ENCODE assay signal across 9 mouse cellular contexts in the genomic region with DNA sequence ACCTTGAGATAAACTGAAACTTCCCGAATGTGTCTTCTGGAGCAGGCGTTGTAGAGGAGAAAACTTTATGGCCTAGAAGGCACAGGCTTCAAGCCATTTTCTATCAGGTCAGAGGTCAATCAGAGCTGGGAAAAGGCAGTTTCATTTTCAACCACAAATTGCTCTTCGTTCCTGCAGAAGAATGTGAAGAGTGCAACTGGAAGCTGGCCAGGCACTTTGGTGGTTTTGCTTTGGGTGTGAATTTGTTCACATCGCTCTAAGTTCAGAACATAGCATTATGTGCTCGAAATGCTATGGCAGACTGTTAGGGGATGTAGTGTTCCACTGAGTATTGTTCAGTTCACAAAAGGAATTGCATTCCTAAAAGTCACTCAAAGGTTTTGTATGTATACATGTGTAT.
DNase-seq lines count a peak whose midpoint lies in the region; ATAC-seq lines count a peak whose summit lies in the region.
"Had no signal": no experiment of that assay in that cellular context is flagged by ENCODE, and none has a peak within 500 bp of the region (broad histone marks: within the 10 kb centered on the region; RNA-seq: fewer than 3 reads in every experiment).

No protein-coding gene starts in this region.

- no peak for ATAC-seq in kidney, embryonic 14.5 days (ENCODE audit: low FRiP score, low TSS enrichment)
- ATAC-seq in embryonic facial prominence, embryonic 11.5 days (replicated peaks; ENCODE audit: insufficient number of reproducible peaks, low FRiP score, low TSS enrichment, low read depth): no peak
- 0 out of 2 replicates have a peak, but pooled peaks have one; percentile 18 for ATAC-seq in stomach, embryonic 14.5 days (ENCODE audit: insufficient number of reproducible peaks, insufficient read depth, low FRiP score, low read depth)
- no peak for ATAC-seq in hindbrain, embryonic 11.5 days (ENCODE audit: low FRiP score)

- no peaks in the 10 kb centered on the region for H3K4me1 ChIP-seq in kidney, embryonic 14.5 days (ENCODE audit: control insufficient read depth, insufficient read depth, low read length)
- no peaks in the 10 kb centered on the region for H3K4me1 ChIP-seq in embryonic facial prominence, embryonic 11.5 days (ENCODE audit: control insufficient read depth, insufficient read depth, low read length)
- H3K4me1 ChIP-seq in stomach, embryonic 14.5 days (ENCODE audit: control insufficient read depth, insufficient read depth, low read length): peaks cover 6% of the 10 kb centered on the region
- no peaks in the 10 kb centered on the region for H3K4me1 ChIP-seq in hindbrain, embryonic 11.5 days (replicated peaks; ENCODE audit: control insufficient read depth, insufficient read depth, low read length)

- no peak overlapping the region for H3K4me2 ChIP-seq in kidney, embryonic 14.5 days (replicated peaks; ENCODE audit: low read depth, low read length)
- no peak overlapping the region for H3K4me2 ChIP-seq in embryonic facial prominence, embryonic 11.5 days (ENCODE audit: low read depth, low read length)
- no peak overlapping the region for H3K4me2 ChIP-seq in stomach, embryonic 14.5 days (replicated peaks; ENCODE audit: low read depth, low read length)
- no peak overlapping the region for H3K4me2 ChIP-seq in hindbrain, embryonic 11.5 days (replicated peaks; ENCODE audit: low read depth, low read length)

- H3K4me3 ChIP-seq in kidney, embryonic 14.5 days (ENCODE audit: low read length): no peak overlapping the region
- H3K4me3 ChIP-seq in embryonic facial prominence, embryonic 11.5 days (ENCODE audit: low read depth, low read length): no peak overlapping the region
- H3K4me3 ChIP-seq in stomach, embryonic 14.5 days (ENCODE audit: low read depth, low read length): no peak overlapping the region
- H3K4me3 ChIP-seq in hindbrain, embryonic 11.5 days (ENCODE audit: low read depth, low read length): no peak overlapping the region

- no peaks in the 10 kb centered on the region for H3K27me3 ChIP-seq in kidney, embryonic 14.5 days (ENCODE audit: control insufficient read depth, insufficient read depth, low read length)
- no peaks in the 10 kb centered on the region for H3K27me3 ChIP-seq in embryonic facial prominence, embryonic 11.5 days (ENCODE audit: control insufficient read depth, insufficient read depth, low read length)
- no peaks in the 10 kb centered on the region for H3K27me3 ChIP-seq in stomach, embryonic 14.5 days (ENCODE audit: control insufficient read depth, insufficient read depth, low read length)
- no peaks in the 10 kb centered on the region for H3K27me3 ChIP-seq in hindbrain, embryonic 11.5 days (ENCODE audit: control insufficient read depth, insufficient read depth, low read length)

- intact Hi-C loops in left cerebral cortex, postnatal 4 days (cut with DNase I): no loop called here

- H3K9ac ChIP-seq in kidney, embryonic 14.5 days (ENCODE audit: low read depth, low read length): no peak overlapping the region
- H3K9ac ChIP-seq in embryonic facial prominence, embryonic 11.5 days (replicated peaks; ENCODE audit: low read length): no peak overlapping the region
- H3K9ac ChIP-seq in stomach, embryonic 14.5 days (replicated peaks; ENCODE audit: low read depth, low read length): no peak overlapping the region; the same call in 1 of the 2 replicates
- no peak overlapping the region for H3K9ac ChIP-seq in hindbrain, embryonic 11.5 days (ENCODE audit: low read depth, low read length)
- H3K9ac ChIP-seq: liver, embryonic 14.5 days had no signal

- peak; percentile 37 for DNase-seq in kidney, adult 18-20 months
- DNase-seq in embryonic facial prominence, embryonic 11.5 days (ENCODE audit: low spot score): peak; percentile 23
- peak; percentile 55 to 69 for DNase-seq in kidney, postnatal 25 days
- no peak for DNase-seq in left cerebral cortex, postnatal 4 days
- DNase-seq in right cerebral cortex, postnatal 25 days: no peak
- no peak for DNase-seq in hindbrain, embryonic 11.5 days (ENCODE audit: low spot score)

- H3K9me3 ChIP-seq in kidney, embryonic 14.5 days (ENCODE audit: control insufficient read depth, low read length): no peaks in the 10 kb centered on the region
- H3K9me3 ChIP-seq in embryonic facial prominence, embryonic 11.5 days (replicated peaks; ENCODE audit: control insufficient read depth, low read length): no peaks in the 10 kb centered on the region
- no peaks in the 10 kb centered on the region for H3K9me3 ChIP-seq in stomach, embryonic 14.5 days (ENCODE audit: control insufficient read depth, low read depth, low read length)
- no peaks in the 10 kb centered on the region for H3K9me3 ChIP-seq in hindbrain, embryonic 11.5 days (ENCODE audit: control insufficient read depth, low read length)

- no peaks in the 10 kb centered on the region for H3K36me3 ChIP-seq in kidney, embryonic 14.5 days (ENCODE audit: control insufficient read depth, insufficient read depth, low read length)
- H3K36me3 ChIP-seq in embryonic facial prominence, embryonic 11.5 days (replicated peaks; ENCODE audit: control insufficient read depth, insufficient read depth, low read depth, low read length): no peaks in the 10 kb centered on the region
- H3K36me3 ChIP-seq in stomach, embryonic 14.5 days (ENCODE audit: control insufficient read depth, insufficient read depth, low read length): no peaks in the 10 kb centered on the region
- no peaks in the 10 kb centered on the region for H3K36me3 ChIP-seq in hindbrain, embryonic 11.5 days (ENCODE audit: control insufficient read depth, insufficient read depth, low read length)

- no peak overlapping the region for H3K27ac ChIP-seq in kidney, embryonic 14.5 days (ENCODE audit: low read depth, low read length)
- H3K27ac ChIP-seq in embryonic facial prominence, embryonic 11.5 days (replicated peaks; ENCODE audit: low read depth, low read length): no peak overlapping the region
- peak overlapping the region; percentile 53; the same call in 1 of the 2 replicates for H3K27ac ChIP-seq in stomach, embryonic 14.5 days (ENCODE audit: low read length)
- H3K27ac ChIP-seq in hindbrain, embryonic 11.5 days (ENCODE audit: low read depth, low read length): no peak overlapping the region
- H3K27ac ChIP-seq: liver, embryonic 14.5 days had no signal

- WGBS in kidney, embryonic 14.5 days: 36% methylated on average over 5 of the region's 5 CpGs
- 48% methylated on average over 5 of the region's 5 CpGs for WGBS in embryonic facial prominence, embryonic 11.5 days
- 36% methylated on average over 5 of the region's 5 CpGs for WGBS in stomach, embryonic 14.5 days
- WGBS in hindbrain, embryonic 11.5 days: 67% methylated on average over 5 of the region's 5 CpGs

Comparison
In these comparisons a context has a peak if more than half of its experiments do, and no peak if none do; other contexts are left out.
1. DNase-seq: peak in kidney, adult 18-20 months (single experiment), embryonic facial prominence, embryonic 11.5 days (single experiment) and kidney, postnatal 25 days (2 of 2); none in left cerebral cortex, postnatal 4 days (single experiment), right cerebral cortex, postnatal 25 days (single experiment) and hindbrain, embryonic 11.5 days (single experiment).